Mouse (Mus musculus): ENCODE results near the gene Aldh8a1.
"Not testable (repeated sequence)": the region's sequence is repeated elsewhere in the genome, so short reads cannot be mapped to it uniquely, and the experiment has no call there.

DNA sequence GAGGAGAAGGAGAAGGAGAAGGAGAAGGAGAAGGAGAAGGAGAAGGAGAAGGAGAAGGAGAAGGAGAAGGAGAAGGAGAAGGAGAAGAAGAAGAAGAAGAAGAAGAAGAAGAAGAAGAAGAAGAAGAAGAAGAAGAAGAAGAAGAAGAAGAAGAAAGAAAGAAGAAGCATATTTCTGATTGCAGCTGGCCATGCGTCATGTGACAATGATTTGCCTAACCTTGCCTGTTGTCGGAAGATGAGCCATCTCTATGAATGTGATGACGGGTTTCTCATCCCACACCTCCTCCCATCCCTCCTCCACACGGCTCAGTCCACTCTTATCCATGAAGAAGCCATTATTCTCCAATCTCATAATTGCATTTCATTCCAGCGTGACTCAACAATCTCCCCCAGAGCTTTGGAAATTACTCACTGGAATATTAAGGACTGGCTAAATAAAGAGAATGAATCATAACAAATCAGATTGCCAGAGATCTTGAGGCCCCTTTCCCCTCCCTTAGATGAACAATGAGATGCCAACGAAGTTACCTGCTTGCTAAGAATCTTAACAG is 21.9 kb downstream of the Aldh8a1 start:
- TF ChIP-seq CTCF, EP300 (IDR thresholded peaks at IDR 0.05; ENCODE audit: low read depth): not testable (repeated sequence)
